Mouse (Mus musculus) small intestine, adult 2 months (tissue): ENCODE results near the gene Zfp853.

ENCODE experiments used
- CTCF ChIP-seq: fragments of 200-500 bp; IDR thresholded peaks from 2 replicates; pipeline ENCODE4 v1.5.1; 2012; ENCODE audit warnings: low read depth, mild to moderate bottlenecking, control low read depth, inconsistent platforms, low read length, moderate library complexity, mixed read lengths; ENCODE audit not compliant: insufficient replicate concordance, insufficient read length; ENCODE audit errors: extremely low read depth
- POLR2A ChIP-seq: fragments of 200-500 bp; IDR thresholded peaks from 2 replicates; pipeline ENCODE4 v1.6.1; 2012; ENCODE audit warnings: low read depth, mild to moderate bottlenecking, control low read depth, inconsistent platforms, low read length, moderate library complexity

- TF ChIP-seq POLR2A (no peak), CTCF (no peak)
Measured at GRCm38 (mm10) chr5:143275761-143276160, 17.7 kb downstream of the Zfp853 start.
